In genomic region chr7:67430987-67431386, GRCm38 (mm10) we compare ENCODE assay signal across 16 mouse cellular contexts.
"Had no signal": no experiment of that assay in that cellular context is flagged by ENCODE, and none has a peak within 500 bp of the region (broad histone marks: within the 10 kb centered on the region; RNA-seq: fewer than 3 reads in every experiment).

No protein-coding gene starts in this region.

- H3K4me2 ChIP-seq: intestine, embryonic 15.5 days; liver, embryonic 13.5 days; lung, embryonic 15.5 days; midbrain, embryonic 12.5 days; neural tube, embryonic 12.5 days had no signal

- H3K27ac ChIP-seq: intestine, embryonic 15.5 days; layer of hippocampus, adult 2 months; limb, embryonic 10.5 days; liver, embryonic 13.5 days; lung, embryonic 15.5 days; midbrain, embryonic 12.5 days; neural tube, embryonic 12.5 days had no signal

- H3K4me1 ChIP-seq: limb, embryonic 10.5 days; liver, embryonic 13.5 days had no signal

- DNase-seq: kidney, adult 18-20 months; kidney, postnatal 10 days; kidney, postnatal 4 days; liver, embryonic 13.5 days; liver, postnatal 0 days; right cerebral cortex, postnatal 4 days; thymus, postnatal 36 days had no signal

- H3K9ac ChIP-seq: intestine, embryonic 15.5 days; liver, embryonic 13.5 days; liver, postnatal 0 days; lung, embryonic 15.5 days; midbrain, embryonic 12.5 days; neural tube, embryonic 12.5 days had no signal

- H3K27me3 ChIP-seq: intestine, embryonic 15.5 days; liver, embryonic 13.5 days; lung, embryonic 15.5 days; midbrain, embryonic 12.5 days; neural tube, embryonic 12.5 days had no signal

- H3K36me3 ChIP-seq: intestine, embryonic 15.5 days; limb, embryonic 10.5 days; liver, embryonic 13.5 days; lung, embryonic 15.5 days; midbrain, embryonic 12.5 days; neural tube, embryonic 12.5 days had no signal

- H3K9me3 ChIP-seq: intestine, embryonic 15.5 days; limb, embryonic 10.5 days; liver, embryonic 13.5 days; lung, embryonic 15.5 days; megakaryocyte, embryonic 14.5 days; midbrain, embryonic 12.5 days; neural tube, embryonic 12.5 days had no signal

- ATAC-seq: intestine, embryonic 15.5 days; liver, postnatal 0 days; midbrain, embryonic 16.5 days had no signal

- H3K4me3 ChIP-seq: intestine, embryonic 15.5 days; layer of hippocampus, adult 2 months; limb, embryonic 10.5 days; liver, embryonic 13.5 days; lung, embryonic 15.5 days; megakaryocyte, embryonic 14.5 days; midbrain, embryonic 12.5 days; myocyte; neural tube, embryonic 12.5 days had no signal
